Mouse (Mus musculus) layer of hippocampus, postnatal 10 days (tissue): ENCODE measurements at regions not wholly inside any gene's neighbourhood (a gene's known extent, or its start where the extent isn't known, plus 50 kb on each side); places are given as distances from the start of the nearest gene placed in this dataset.
A peak's percentile ranks its signal among the peaks of the same experiment; 100 is the strongest.

ENCODE experiments used
- DNase-seq, 2 experiments: peaks; one replicate each; pipeline ENCODE4 v3.0.0; 2021; ENCODE audit warnings: low spot score in 2 of 2

- DNase-seq: no peak
Observed at GRCm38 (mm10) chr2:81089121-81089520, 472.1 kb downstream of the Nup35 start.

GRCm38 (mm10) chr2:81105834-81106233 lies 488.8 kb downstream of the Nup35 start:
- no peak for DNase-seq

- no peak for DNase-seq
Observed at GRCm38 (mm10) chr2:81118757-81119156, 501.7 kb downstream of the Nup35 start.

GRCm38 (mm10) chr2:81120460-81121051 lies 503.5 kb downstream of the Nup35 start:
- DNase-seq: no peak

- no peak for DNase-seq
Observed at GRCm38 (mm10) chr2:81136473-81137082, 519.5 kb downstream of the Nup35 start.

- peak; percentile 9 to 20 for DNase-seq
Observed at GRCm38 (mm10) chr2:81143600-81143999, 526.6 kb downstream of the Nup35 start.

GRCm38 (mm10) chr2:81146458-81146857 lies 529.4 kb downstream of the Nup35 start:
- DNase-seq: no peak

- DNase-seq: no peak
Observed at GRCm38 (mm10) chr2:81148112-81148511, 531.1 kb downstream of the Nup35 start.

GRCm38 (mm10) chr2:81182421-81182820 lies 565.4 kb downstream of the Nup35 start:
- no peak for DNase-seq

GRCm38 (mm10) chr2:81185976-81186375 lies 568.9 kb downstream of the Nup35 start:
- DNase-seq: no peak

GRCm38 (mm10) chr2:81190831-81191230 lies 573.8 kb downstream of the Nup35 start:
- no peak for DNase-seq

- DNase-seq: no peak
Observed at GRCm38 (mm10) chr2:81200541-81200940, 583.5 kb downstream of the Nup35 start.
